Mouse (Mus musculus): ENCODE data around the gene Dync1i1.

Gene Dync1i1

DNA sequence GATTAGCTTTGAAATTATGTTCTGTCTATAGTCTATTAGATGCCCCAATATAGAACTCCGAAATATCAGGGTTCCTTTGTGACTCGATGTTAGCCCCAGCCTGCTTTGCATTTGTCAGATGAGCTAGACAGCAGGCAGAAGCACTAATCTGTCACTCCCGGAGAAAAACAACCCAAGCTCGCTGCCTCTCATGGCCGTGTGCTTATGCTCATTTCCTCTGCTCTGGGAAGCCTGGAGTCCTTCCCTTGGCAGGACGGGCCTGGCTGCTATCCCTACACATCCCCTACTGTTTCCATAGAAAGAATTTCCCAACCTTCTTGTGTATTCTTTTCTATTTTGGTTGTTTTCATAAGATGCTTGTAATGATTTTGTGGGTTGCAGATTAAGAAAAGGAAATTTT is 130.1 kb downstream of the Dync1i1 start:
- DNase-seq (ENCODE audit: low spot score in 2 of 2), result no peak

DNA sequence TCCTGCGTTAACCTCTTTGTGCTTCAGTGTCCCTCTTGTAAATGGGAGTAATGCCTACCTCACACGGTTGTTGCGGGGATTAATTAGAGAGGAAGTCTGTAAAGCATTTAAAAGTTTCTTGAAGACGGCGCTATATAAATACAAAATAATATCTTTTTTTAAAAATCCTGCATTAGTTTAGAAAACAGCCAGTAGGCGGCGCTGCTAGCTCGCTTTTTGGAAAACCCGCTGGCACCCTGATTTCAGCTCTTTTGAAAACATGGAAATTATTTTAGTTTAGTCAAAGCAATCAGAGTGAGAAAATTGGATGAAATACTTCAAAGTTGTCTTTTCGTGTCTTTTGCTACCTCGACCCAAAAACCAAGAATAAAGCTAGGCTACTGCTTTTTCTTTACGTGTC is 132.9 kb downstream of the Dync1i1 start:
- DNase-seq (ENCODE audit: low spot score in 2 of 2), result no peak

DNA sequence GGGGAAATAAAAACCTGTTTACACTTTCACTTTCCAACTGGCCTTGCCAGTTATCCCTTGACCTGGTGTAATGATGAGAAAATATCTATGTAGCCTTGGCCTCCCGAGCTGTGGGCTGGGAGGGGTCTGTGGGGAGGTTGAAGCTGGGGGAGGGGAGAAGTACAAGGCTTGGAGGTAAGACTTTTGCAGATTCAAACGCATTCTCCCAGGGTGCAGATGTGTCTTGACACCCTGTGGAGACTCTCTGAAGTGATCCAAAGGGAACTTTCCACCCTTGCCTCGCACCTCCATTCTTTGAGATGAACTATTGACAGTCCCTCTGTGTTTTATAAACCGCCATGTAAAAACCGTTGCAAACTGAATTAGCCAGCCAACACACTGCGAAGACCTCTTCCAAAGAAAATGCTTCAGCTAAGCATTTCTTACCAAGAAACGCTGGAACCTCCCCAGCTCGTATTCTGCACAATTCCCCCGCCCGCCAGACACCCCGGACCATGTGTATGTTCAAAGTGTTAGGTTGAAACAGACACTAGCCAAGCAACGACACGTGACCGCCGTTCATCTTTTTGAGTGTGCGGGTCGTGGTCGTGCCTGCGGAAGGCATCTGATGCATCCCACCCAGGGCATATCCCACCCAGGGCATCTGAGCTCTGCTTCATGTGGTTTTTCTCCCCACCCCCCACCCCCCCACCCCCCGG is 133.6 kb downstream of the Dync1i1 start:
- no peak for DNase-seq (ENCODE audit: low spot score in 2 of 2)

DNA sequence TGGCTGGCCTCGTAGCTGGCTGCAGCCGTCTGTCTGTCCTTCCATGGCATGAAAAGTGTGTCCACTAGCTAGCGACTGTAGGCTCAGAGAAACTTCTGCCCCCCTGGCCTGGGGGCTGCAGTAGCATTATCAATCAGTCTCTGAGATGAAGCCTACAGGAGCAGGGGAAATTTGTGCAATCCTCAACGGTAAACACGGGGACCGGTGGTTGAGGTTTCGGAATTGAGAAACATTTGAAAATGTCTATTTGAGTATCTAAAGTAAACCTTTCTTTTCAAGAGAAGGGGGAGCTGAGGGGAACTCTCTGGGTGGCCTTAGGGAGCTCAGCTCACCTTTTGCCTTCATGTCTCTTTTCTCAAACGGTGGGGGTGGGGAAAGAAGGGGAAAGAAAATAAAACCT is 134.2 kb downstream of the Dync1i1 start:
- DNase-seq (ENCODE audit: low spot score in 2 of 2), result no peak

DNA sequence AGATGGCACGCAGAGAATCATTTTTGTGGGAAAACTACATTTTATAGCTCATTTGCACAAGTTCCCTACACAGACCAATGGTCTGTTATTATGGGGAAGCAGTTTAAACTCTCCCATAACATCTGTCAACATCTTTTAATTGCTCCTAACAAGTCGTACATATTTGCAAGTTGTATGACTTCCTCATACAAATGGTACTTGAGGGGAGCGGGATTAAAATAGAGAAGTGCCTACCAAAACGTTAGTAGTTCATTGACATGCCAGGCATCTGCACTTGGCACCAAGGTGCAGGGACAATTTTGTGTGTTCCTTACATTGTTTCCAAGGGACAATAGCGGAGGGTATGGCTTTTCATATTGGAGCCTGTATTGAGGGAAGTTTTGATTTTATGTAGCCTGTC is 140.7 kb downstream of the Dync1i1 start:
- DNase-seq (ENCODE audit: low spot score in 2 of 2), result no peak

DNA sequence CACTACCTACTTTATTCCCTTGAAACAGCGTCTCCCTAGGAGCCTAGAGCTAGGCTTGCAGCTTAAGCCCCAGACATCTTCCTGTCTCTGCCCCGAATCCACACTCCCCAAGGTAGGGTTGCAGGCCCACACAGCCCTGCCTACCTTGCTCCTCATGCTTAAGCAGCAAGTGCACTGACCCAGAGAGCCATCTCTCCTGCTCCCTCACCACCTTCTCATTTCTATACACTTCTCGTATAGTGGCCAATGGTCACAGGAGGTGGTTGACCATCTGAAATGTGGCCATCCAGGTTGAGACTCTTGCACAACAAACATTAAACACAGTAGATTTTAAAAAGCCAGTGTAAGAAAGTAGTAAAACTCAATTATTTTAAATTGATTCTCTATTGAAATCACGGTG is 141.8 kb downstream of the Dync1i1 start:
- DNase-seq (ENCODE audit: low spot score in 2 of 2), result no peak

DNA sequence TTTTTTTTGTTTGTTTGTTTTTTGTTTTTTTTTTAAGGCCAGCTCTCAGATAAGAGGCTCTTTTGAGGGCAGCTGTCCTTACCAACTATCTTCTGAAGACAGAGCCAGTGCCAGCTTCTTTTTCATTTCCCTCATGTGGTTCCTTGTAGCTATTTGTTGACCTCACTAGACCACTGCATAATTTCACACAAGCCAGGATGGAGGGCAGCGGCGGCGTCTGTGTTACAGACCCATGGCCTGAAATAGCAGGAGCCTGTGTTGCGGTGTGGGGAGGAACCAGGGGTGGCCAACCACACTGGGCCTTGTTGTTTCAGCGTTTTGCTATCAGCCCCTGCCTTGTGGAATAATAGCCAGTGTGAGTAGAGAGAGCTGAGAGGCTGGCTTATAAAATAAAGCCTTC is 145.6 kb downstream of the Dync1i1 start:
- no peak for DNase-seq (ENCODE audit: low spot score in 2 of 2)

DNA sequence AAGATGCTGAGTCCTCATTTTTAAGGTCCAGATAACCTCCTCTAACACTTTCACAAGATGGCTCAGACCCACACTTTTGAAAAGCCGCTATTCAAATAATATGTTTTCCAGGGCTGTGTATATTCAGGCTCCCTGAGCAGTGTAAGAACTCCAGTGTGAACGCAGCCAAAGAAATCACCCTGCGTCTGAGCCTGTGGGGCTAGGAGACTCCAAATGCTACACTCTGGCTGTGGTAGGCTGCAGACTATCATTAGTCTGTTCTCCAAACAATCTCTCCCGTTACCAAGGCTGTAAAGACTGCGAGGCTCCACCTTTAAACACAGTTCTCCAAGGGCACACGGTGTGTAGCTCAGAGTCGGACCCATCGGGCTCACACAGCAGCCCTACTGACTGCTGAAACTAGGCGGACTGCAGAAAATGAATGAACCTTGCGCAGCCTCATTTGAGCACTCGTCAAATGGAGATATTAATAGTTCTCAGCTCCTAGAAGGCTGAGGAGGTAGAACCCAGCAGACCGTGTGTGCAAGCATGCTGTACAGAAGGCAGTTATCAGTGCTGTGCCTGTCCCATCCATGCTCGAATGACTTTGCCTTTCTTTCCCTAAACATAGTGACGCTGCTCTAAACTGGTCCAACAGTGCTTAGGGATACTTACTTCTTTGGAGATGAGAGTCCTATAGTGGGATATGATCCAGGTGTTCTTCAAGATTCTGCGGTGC is 146.3 kb downstream of the Dync1i1 start:
- no peak for DNase-seq (ENCODE audit: low spot score in 2 of 2)

DNA sequence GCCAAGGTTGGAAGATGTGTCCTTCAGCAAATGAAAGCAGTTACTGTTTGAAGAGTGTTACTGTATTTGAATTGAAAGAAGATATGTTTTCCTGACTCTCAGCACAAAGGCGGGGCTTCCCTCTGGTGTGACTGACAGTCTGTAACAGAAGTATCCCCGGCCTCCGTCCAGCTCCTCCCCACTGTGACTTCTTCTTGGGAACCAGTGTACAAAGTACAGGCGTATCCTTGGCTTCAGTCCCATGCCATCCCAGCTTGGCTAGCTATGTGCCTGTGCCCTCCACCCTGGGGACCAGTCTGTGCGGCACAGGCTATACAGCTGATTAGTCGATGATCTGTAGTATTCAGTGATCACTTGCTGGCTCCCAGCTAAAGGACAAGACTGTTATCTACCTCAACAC is 163.9 kb downstream of the Dync1i1 start:
- no peak for DNase-seq (ENCODE audit: low spot score in 2 of 2)

GRCm38 (mm10) chr6:5911295-5911694 is 185.9 kb downstream of the Dync1i1 start:
- no peak for DNase-seq (ENCODE audit: low spot score in 2 of 2)

DNA sequence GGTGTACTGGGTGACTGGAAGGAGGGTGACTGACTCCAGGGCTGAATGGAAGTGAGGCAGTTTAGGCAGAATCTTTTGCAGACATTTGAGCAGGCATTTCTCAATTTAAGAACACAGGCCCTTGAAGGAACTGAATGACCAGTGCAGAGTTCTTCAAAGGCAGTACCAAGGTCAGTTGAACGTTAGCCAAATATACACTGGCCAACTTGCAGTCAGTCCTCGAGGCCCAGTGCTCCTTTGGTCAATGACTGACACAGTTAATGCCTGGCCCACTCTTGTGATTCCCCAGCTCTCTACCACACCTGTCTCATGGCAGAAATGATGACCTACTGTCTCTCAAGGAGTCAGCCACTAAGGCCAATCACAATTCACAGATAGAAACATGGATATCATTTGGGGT is 189.6 kb downstream of the Dync1i1 start:
- DNase-seq (ENCODE audit: low spot score in 2 of 2), result no peak

- no peak for DNase-seq (ENCODE audit: low spot score in 2 of 2)
These were observed 195.2 kb downstream of the Dync1i1 start for GRCm38 (mm10) chr6:5920670-5921069.

DNA sequence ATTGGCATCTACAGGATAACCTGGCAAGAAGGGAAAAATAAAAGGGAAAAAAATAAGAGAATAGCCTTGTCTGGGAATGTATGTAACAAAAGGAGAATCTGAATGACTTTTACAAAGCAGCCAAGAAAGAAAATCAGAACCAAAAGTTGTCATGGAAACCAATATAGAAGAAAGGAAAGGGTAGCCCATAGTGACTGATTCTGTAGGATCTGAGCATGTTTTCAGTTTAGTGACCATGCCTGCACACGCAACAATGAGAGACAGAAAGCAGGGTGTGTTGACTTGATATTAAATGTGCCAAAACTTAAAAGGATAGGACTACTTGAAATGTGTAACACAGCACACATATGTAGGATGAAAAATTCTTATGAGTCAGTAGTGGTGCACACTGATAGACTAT is 197.2 kb downstream of the Dync1i1 start:
- DNase-seq (ENCODE audit: low spot score in 2 of 2), result no peak

- DNase-seq (ENCODE audit: low spot score in 2 of 2), result no peak
These were observed 197.7 kb downstream of the Dync1i1 start for GRCm38 (mm10) chr6:5923148-5923547.

DNA sequence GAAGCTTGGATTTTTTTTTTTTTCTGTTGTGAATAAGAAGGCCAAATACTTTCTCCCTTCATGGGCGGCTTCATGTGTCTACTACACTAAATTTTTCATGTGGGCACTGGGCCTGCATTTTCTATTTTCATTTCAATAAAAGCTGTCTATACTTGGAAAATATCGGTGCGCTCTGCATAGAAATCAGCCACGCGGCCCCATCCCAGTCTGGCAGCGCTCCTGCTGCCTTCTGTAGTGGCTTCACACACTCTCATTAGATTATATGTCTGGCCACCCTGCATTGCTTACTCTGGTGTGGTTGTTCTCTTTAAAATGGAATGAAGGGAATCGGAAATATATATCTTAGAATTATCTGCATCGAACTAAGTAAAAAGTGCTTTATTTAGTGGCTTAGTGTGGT is 204.7 kb downstream of the Dync1i1 start:
- DNase-seq (ENCODE audit: low spot score in 2 of 2), result no peak

DNA sequence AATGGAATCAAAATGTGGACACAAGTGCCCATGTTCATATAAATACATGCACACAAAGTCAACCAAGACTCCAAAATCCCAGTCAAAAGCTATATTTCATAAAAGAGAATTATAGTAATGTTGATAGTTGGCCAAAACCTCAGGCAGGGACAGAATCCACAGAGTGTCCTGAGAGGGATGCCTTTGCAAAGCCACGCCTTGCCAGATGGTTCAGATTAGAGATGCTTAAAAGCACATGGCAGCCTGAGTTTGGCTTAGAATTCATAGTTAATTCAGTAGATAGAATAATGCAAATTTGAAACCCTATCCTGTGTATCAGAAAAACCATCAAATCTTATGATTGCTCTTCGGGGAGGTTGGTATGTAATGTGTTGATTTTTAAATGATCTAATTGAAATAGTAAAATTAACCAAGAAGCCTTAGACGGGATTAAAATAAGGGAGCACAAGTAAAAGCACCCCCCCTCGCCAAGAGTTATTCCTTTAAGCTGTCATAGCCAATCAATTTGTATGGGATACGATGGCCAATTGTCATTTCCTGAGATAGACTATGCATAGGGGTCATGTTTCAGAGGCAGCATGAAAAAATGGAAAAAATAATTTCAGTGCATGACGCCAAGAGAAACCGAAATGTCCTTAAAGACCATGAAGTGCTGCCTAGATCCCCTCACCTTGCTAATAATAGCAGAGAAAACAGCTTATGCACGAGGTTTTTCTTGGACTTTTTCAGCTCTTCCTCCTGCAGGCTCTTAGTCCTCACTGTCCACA is 210.3 kb downstream of the Dync1i1 start:
- no peak for DNase-seq (ENCODE audit: low spot score in 2 of 2)

GRCm38 (mm10) chr6:5949812-5950392 is 224.5 kb downstream of the Dync1i1 start:
- DNase-seq (ENCODE audit: low spot score in 2 of 2), result no peak

DNA sequence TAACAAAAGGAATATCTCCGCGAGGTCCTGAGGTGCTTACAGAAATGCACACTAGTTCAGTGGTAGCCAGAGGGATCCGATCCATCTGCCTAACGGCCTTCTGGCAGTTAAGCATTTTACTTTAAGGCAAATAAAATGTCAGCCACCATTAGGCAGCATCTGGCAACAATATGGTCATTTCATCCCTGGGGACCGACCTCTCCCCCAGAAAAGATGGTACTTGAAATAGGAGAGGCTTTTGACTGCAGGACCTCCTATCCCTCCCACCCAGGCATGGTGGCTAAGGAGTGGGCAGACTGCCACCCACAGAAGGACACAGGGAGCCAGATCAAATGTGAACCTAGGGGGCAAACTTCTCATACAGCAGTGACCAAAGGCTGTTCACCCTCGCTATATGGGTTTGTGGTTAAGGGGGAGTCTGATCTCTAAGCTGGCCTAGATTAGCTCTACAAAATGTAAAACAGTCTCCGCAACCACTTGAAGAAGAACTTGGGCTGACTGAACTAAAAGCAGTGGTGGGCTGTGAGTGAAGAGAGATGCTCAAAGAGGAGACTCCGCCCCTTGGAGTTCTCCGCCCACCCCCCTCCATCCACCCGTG is 231.0 kb downstream of the Dync1i1 start:
- no peak for DNase-seq (ENCODE audit: low spot score in 2 of 2)

- no peak for DNase-seq (ENCODE audit: low spot score in 2 of 2)
These were observed 235.3 kb downstream of the Dync1i1 start for GRCm38 (mm10) chr6:5960728-5961127.

DNA sequence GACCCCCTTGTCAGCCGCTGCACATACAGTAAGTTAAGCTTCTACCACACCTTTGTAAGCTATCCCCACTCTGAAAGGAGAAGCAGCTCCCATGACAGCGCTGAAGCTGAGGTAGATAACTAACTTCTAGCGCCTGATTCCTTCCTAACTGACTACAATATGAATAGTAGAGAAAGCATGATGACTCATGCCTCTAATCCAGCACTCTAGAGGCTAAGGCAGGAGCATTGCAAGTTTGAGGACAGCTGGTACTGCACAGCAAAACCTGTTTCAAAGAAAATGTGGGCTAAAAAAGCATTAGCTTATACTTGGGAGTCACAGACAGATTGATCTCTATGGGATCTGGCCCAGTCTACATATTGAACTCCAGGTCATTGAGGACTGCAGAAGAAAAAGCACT is 236.5 kb downstream of the Dync1i1 start:
- DNase-seq (ENCODE audit: low spot score in 2 of 2), result no peak

- no peak for DNase-seq (ENCODE audit: low spot score in 2 of 2)
These were observed 240.9 kb downstream of the Dync1i1 start for GRCm38 (mm10) chr6:5966376-5966775.

- DNase-seq (ENCODE audit: low spot score in 2 of 2), result no peak
These were observed 241.5 kb downstream of the Dync1i1 start for GRCm38 (mm10) chr6:5966806-5967445.
